Mouse (Mus musculus) kidney, embryonic 15.5 days (tissue): ENCODE measurements at regions not wholly inside any gene's neighbourhood (a gene's known extent, or its start where the extent isn't known, plus 50 kb on each side); places are given as distances from the start of the nearest gene placed in this dataset.

Source experiments
- ATAC-seq: fragments of 200-750 bp; cut with Nextera tagmentation; replicated peaks from 2 replicates; pipeline ENCODE4 v1.8.0; 2017; ENCODE audit warnings: moderate TSS enrichment; ENCODE audit not compliant: low FRiP score
- H3K27ac ChIP-seq: fragments of 300-500 bp; sonication (generic); 2 replicates; pipeline ENCODE4 v1.5.1; 2015; ENCODE audit warnings: mild to moderate bottlenecking, inconsistent platforms
- H3K27me3 ChIP-seq: fragments of 300-500 bp; sonication (generic); 2 replicates; pipeline ENCODE4 v1.6.1; 2015; ENCODE audit warnings: inconsistent platforms
- H3K36me3 ChIP-seq: fragments of 300-500 bp; sonication (generic); 2 replicates; pipeline ENCODE4 v1.6.1; 2015; ENCODE audit warnings: inconsistent platforms
- H3K4me1 ChIP-seq: fragments of 300-500 bp; sonication (generic); 2 replicates; pipeline ENCODE4 v1.6.1; 2015; ENCODE audit warnings: inconsistent platforms
- H3K4me2 ChIP-seq: fragments of 300-500 bp; sonication (generic); 2 replicates; pipeline ENCODE4 v1.6.1; 2015; ENCODE audit warnings: moderate library complexity, mild to moderate bottlenecking, inconsistent platforms
- H3K4me3 ChIP-seq: fragments of 300-500 bp; sonication (generic); replicated peaks from 2 replicates; pipeline ENCODE4 v1.5.1; 2015; ENCODE audit warnings: mild to moderate bottlenecking, inconsistent platforms
- H3K9ac ChIP-seq: fragments of 300-500 bp; sonication (generic); 2 replicates; pipeline ENCODE4 v1.6.1; 2015; ENCODE audit warnings: mild to moderate bottlenecking, inconsistent platforms
- H3K9me3 ChIP-seq: fragments of 300-500 bp; sonication (generic); replicated peaks from 2 replicates; pipeline ENCODE4 v1.6.1; 2016; ENCODE audit warnings: inconsistent platforms
- WGBS: fragments of 180-500 bp; shearing (Covaris S2); methylation state at CpG from one replicate; pipeline ENCODE4 v1.1.7; 2015; ENCODE audit warnings: mixed read lengths; 5-methylcytosine and 5-hydroxymethylcytosine counted together

DNA sequence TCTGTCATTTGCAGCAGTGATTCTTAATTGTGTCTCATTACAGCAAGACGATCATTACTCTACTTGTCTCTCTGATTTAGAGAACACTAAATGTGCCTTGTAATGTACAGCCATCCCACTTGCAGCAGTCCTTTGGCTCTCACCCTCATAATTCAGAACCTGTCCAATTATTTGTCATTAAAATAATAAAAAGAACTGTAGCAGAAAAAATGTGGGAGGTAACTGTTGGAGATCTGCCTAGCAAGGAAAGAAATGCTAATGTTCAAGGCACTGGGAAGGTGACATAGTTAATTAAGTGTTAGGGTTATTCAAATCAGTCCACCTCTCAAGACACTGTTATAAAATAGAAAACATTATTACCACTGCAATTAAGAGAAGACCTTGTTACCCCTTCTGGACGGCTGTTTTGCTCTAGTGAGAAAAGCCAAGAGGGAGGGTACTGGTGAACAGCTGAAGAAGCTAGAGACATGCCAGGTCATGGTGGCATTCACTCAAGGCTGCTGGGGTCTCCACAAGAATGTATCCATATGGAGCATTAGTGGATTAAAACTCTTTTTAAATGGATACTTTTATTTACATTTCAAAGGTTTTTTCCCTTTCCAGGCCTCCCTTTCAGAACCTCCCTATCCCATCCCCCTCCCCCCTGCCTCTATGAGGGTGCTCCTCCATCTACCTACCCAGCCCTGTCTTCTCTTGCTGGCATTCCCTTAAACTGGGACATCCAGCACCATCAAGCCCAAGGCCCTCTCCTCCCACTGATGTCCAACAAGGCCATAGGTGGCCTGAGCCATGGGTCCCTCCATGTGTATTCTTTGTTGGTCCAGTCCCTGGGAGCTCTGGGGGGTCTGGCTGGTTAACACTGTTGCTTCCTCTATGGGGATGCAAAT is 69.4 kb downstream of the Gm11487 start:
- Histone ChIP-seq H3K27ac (no peak overlapping the region), H3K4me2 (no peak overlapping the region), H3K4me1 (no peaks in the 10 kb centered on the region), H3K4me3 (no peak overlapping the region), H3K9me3 (no peaks in the 10 kb centered on the region), H3K27me3 (no peaks in the 10 kb centered on the region), H3K9ac (no peak overlapping the region), H3K36me3 (no peaks in the 10 kb centered on the region)
- ATAC-seq: peak; percentile 82
- WGBS: 26% methylated on average over 2 of the region's 2 CpGs
